Mouse (Mus musculus): Measurements from ENCODE around the gene 4930480E11Rik. TPM values are rescaled to one million over a fixed set of nuclear protein-coding genes. Genes with fewer than 3 reads are reported as not detected.
"Not testable (repeated sequence)": the region's sequence is repeated elsewhere in the genome, so short reads cannot be mapped to it uniquely, and the experiment has no call there.

Gene 4930480E11Rik
- total RNA-seq (2021): not detected

DNA sequence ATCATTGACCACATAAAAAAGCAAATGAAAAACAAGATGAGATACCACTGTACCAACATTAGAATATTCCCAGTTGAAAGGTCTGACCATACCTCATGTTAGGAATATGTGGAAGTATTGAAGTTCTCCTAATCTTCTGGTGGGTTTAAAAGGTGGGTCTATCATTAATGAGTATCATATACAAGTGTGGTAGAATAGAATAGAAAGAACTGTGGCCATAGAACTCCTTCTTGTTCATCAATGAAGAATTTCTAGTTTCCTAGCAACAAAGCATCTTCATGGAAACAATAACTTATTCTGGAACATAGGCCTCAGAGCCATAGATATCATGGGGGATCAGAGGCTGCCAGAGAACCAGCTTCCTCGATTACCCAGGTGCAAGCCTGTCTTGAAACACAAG lies at the start of gene 4930480E11Rik:
Gene 4930480E11Rik (plus strand): TSS at position 301 of the 400 bp plus-strand sequence.
- DNase-seq: no peak

DNA sequence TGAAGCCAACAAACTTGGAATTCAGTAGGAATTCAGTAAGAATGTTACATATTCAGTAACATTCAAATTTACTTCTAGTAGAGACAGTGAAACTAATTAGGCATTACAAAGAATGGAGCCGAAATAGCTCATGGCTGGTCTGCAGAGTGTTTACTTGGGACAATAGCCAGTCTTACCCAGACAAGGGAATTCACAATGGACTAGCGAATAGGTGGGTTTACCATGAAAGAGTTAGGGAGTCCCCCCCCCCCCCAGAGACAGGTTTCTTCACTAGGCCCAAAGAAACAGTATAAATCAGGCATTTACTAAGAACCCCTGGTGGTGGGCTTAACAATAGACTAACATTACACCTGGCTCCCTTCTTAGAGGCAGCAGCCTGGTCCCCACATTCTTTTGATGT lies 33.9 kb downstream of the 4930480E11Rik start:
- not testable (repeated sequence) for DNase-seq

Other genes starting within 250 kb of the 4930480E11Rik start
- not detected for gene Gm5938, start 244.2 kb upstream of the 4930480E11Rik start, total RNA-seq (2021)
- gene Obp1b, start 182.9 kb upstream of the 4930480E11Rik start, total RNA-seq (2021): not detected
- not detected for gene Gm14743, start 123.7 kb upstream of the 4930480E11Rik start, total RNA-seq (2021)
- gene Prrg1, start 214.3 kb downstream of the 4930480E11Rik start, total RNA-seq (2021): 1 to 10 TPM; 7.3 to 8.1 TPM